Mouse (Mus musculus): Measurements from ENCODE around the gene Il6ra.
"Not testable (repeated sequence)": the region's sequence is repeated elsewhere in the genome, so short reads cannot be mapped to it uniquely, and the experiment has no call there.

Gene Il6ra

GRCm38 (mm10) chr3:89875781-89876180 lies 37.2 kb downstream of the Il6ra start:
- no peak for DNase-seq (ENCODE audit: low spot score in 2 of 2)

- no peak for DNase-seq (ENCODE audit: low spot score in 2 of 2)
Measured at GRCm38 (mm10) chr3:89875021-89875420, 38.0 kb downstream of the Il6ra start.

- DNase-seq (ENCODE audit: low spot score in 2 of 2) = no peak
Measured at GRCm38 (mm10) chr3:89874076-89874475, 38.9 kb downstream of the Il6ra start.

GRCm38 (mm10) chr3:89872684-89873083 lies 40.3 kb downstream of the Il6ra start:
- DNase-seq (ENCODE audit: low spot score in 2 of 2) = no peak

GRCm38 (mm10) chr3:89872209-89872608 lies 40.8 kb downstream of the Il6ra start:
- no peak for DNase-seq (ENCODE audit: low spot score in 2 of 2)

GRCm38 (mm10) chr3:89871339-89871914 lies 41.6 kb downstream of the Il6ra start:
- DNase-seq (ENCODE audit: low spot score in 2 of 2) = no peak

GRCm38 (mm10) chr3:89870472-89871271 lies 42.3 kb downstream of the Il6ra start:
- no peak for DNase-seq (ENCODE audit: low spot score in 2 of 2)

- no peak for DNase-seq (ENCODE audit: low spot score in 2 of 2)
Measured at GRCm38 (mm10) chr3:89869556-89869955, 43.4 kb downstream of the Il6ra start.

GRCm38 (mm10) chr3:89868956-89869355 lies 44.0 kb downstream of the Il6ra start:
- no peak for DNase-seq (ENCODE audit: low spot score in 2 of 2)

- no peak for DNase-seq (ENCODE audit: low spot score in 2 of 2)
Measured at GRCm38 (mm10) chr3:89868357-89868756, 44.6 kb downstream of the Il6ra start.

- DNase-seq (ENCODE audit: low spot score in 2 of 2) = no peak
Measured at GRCm38 (mm10) chr3:89867651-89868050, 45.3 kb downstream of the Il6ra start.

- no peak for DNase-seq (ENCODE audit: low spot score in 2 of 2)
Measured at GRCm38 (mm10) chr3:89865764-89866163, 47.2 kb downstream of the Il6ra start.

GRCm38 (mm10) chr3:89865020-89865419 lies 48.0 kb downstream of the Il6ra start:
- DNase-seq (ENCODE audit: low spot score in 2 of 2) = no peak

- no peak for DNase-seq (ENCODE audit: low spot score in 2 of 2)
Measured at GRCm38 (mm10) chr3:89863716-89864509, 49.1 kb downstream of the Il6ra start.

- DNase-seq (ENCODE audit: low spot score in 2 of 2) = not testable (repeated sequence)
Measured at GRCm38 (mm10) chr3:89863276-89863675, 49.7 kb downstream of the Il6ra start.

- DNase-seq (ENCODE audit: low spot score in 2 of 2) = no peak
Measured at GRCm38 (mm10) chr3:89862182-89862761, 50.7 kb downstream of the Il6ra start.

GRCm38 (mm10) chr3:89861070-89861469 lies 51.9 kb downstream of the Il6ra start:
- no peak for DNase-seq (ENCODE audit: low spot score in 2 of 2)

- no peak for DNase-seq (ENCODE audit: low spot score in 2 of 2)
Measured at GRCm38 (mm10) chr3:89860343-89860742, 52.7 kb downstream of the Il6ra start.

GRCm38 (mm10) chr3:89859936-89860335 lies 53.1 kb downstream of the Il6ra start:
- no peak for DNase-seq (ENCODE audit: low spot score in 2 of 2)

GRCm38 (mm10) chr3:89858888-89859287 lies 54.1 kb downstream of the Il6ra start:
- peak; percentile 27 to 43 for DNase-seq (ENCODE audit: low spot score in 2 of 2)

GRCm38 (mm10) chr3:89858123-89858522 lies 54.9 kb downstream of the Il6ra start:
- DNase-seq (ENCODE audit: low spot score in 2 of 2) = no peak

- no peak for DNase-seq (ENCODE audit: low spot score in 2 of 2)
Measured at GRCm38 (mm10) chr3:89857353-89857752, 55.6 kb downstream of the Il6ra start.

All from frontal cortex, postnatal 25 days (tissue).